Mouse (Mus musculus) heart, embryonic 13.5 days (tissue): ENCODE results near the gene Mmadhc. TPM values are rescaled to one million over a fixed set of nuclear protein-coding genes. Genes with fewer than 3 reads are reported as not detected.
A peak's percentile ranks its signal among the peaks of the same experiment; 100 is the strongest.

Experiments used
- ATAC-seq: fragments of 200-750 bp; cut with Nextera tagmentation; 2 replicates; pipeline ENCODE4 v1.8.0; 2017; ENCODE audit warnings: moderate TSS enrichment; ENCODE audit not compliant: insufficient number of reproducible peaks, low FRiP score, low TSS enrichment; ENCODE audit errors: extremely low read depth
- H3K27ac ChIP-seq: fragments of 300-500 bp; sonication (generic); replicated peaks from 2 replicates; pipeline ENCODE4 v1.5.1; 2015; ENCODE audit warnings: moderate library complexity, mild to moderate bottlenecking, inconsistent platforms
- H3K27me3 ChIP-seq: fragments of 300-500 bp; sonication (generic); replicated peaks from 2 replicates; pipeline ENCODE4 v1.6.1; 2015; ENCODE audit warnings: mild to moderate bottlenecking, inconsistent platforms
- H3K36me3 ChIP-seq: fragments of 300-500 bp; sonication (generic); 2 replicates; pipeline ENCODE4 v1.6.1; 2015; ENCODE audit warnings: mild to moderate bottlenecking, inconsistent platforms
- H3K4me1 ChIP-seq: fragments of 300-500 bp; sonication (generic); 2 replicates; pipeline ENCODE4 v1.6.1; 2015; ENCODE audit warnings: inconsistent platforms
- H3K4me2 ChIP-seq: fragments of 300-500 bp; sonication (generic); 2 replicates; pipeline ENCODE4 v1.6.1; 2015; ENCODE audit warnings: inconsistent platforms, mild to moderate bottlenecking, moderate library complexity
- H3K4me3 ChIP-seq: fragments of 300-500 bp; sonication (generic); 2 replicates; pipeline ENCODE4 v1.5.1; 2015; ENCODE audit warnings: moderate library complexity, mild to moderate bottlenecking, inconsistent platforms
- H3K9ac ChIP-seq: fragments of 300-500 bp; sonication (generic); 2 replicates; pipeline ENCODE4 v1.6.1; 2015; ENCODE audit warnings: inconsistent platforms, mild to moderate bottlenecking, moderate library complexity
- H3K9me3 ChIP-seq: fragments of 300-500 bp; sonication (generic); 2 replicates; pipeline ENCODE4 v1.6.1; 2016; ENCODE audit warnings: inconsistent platforms
- WGBS: fragments of 180-500 bp; shearing (Covaris S2); methylation state at CpG from one replicate; pipeline ENCODE4 v1.1.7; 2015; ENCODE audit warnings: mixed read lengths; 5-methylcytosine and 5-hydroxymethylcytosine counted together
- polyA plus RNA-seq: library from polyadenylated mRNA; unstranded; fragments of >200 nt; fragmentation: Nextera tagmentation; extraction: Ambion mirVana; gene quantifications from 2 replicates; pipeline ENCODE4 v1.2.1, GENCODE M21; 2015

Gene Mmadhc
- polyA plus RNA-seq, 1 experiment from 2014 or later: 125 TPM

- no peak for ATAC-seq
- Histone ChIP-seq H3K27ac (no peak overlapping the region), H3K4me3 (no peak overlapping the region), H3K4me2 (peak overlapping the region; percentile 27), H3K9ac (peak overlapping the region; percentile 40; the same call in 1 of the 2 replicates), H3K4me1 (peaks cover 35% of the 10 kb centered on the region), H3K9me3 (no peaks in the 10 kb centered on the region), H3K36me3 (peaks cover 23% of the 10 kb centered on the region), H3K27me3 (no peaks in the 10 kb centered on the region)
- WGBS: 74% methylated on average over 2 of the region's 2 CpGs
Observed at GRCm38 (mm10) chr2:50294084-50294483, 2.5 kb downstream of the Mmadhc start.

- Histone ChIP-seq H3K36me3 (peaks cover 28% of the 10 kb centered on the region), H3K9ac (no peak overlapping the region), H3K9me3 (no peaks in the 10 kb centered on the region), H3K4me3 (no peak overlapping the region), H3K27ac (no peak overlapping the region), H3K4me2 (no peak overlapping the region), H3K4me1 (peaks cover 35% of the 10 kb centered on the region), H3K27me3 (no peaks in the 10 kb centered on the region)
- ATAC-seq: no peak
- WGBS: 75% methylated on average over 3 of the region's 3 CpGs
Observed at GRCm38 (mm10) chr2:50293572-50293971, 3.0 kb downstream of the Mmadhc start.

- no peak overlapping the region for H3K4me2 ChIP-seq
- no peak overlapping the region for H3K4me3 ChIP-seq
- H3K36me3 ChIP-seq: peaks cover 44% of the 10 kb centered on the region
- peaks cover 30% of the 10 kb centered on the region for H3K4me1 ChIP-seq
- H3K9me3 ChIP-seq: no peaks in the 10 kb centered on the region
- H3K27me3 ChIP-seq: no peaks in the 10 kb centered on the region
- no peak overlapping the region for H3K27ac ChIP-seq
- no peak overlapping the region for H3K9ac ChIP-seq
- ATAC-seq: no peak
- 40% methylated on average over 2 of the region's 2 CpGs for WGBS
Observed at GRCm38 (mm10) chr2:50291901-50292300, 4.7 kb downstream of the Mmadhc start.

- H3K36me3 ChIP-seq: peaks cover 54% of the 10 kb centered on the region
- WGBS: 88% methylated on average over 2 of the region's 2 CpGs
- H3K27ac ChIP-seq: no peak overlapping the region
- no peak overlapping the region for H3K9ac ChIP-seq
- no peak overlapping the region for H3K4me2 ChIP-seq
- no peak for ATAC-seq
- H3K4me3 ChIP-seq: no peak overlapping the region
- H3K4me1 ChIP-seq: peaks cover 30% of the 10 kb centered on the region
- no peaks in the 10 kb centered on the region for H3K27me3 ChIP-seq
- H3K9me3 ChIP-seq: no peaks in the 10 kb centered on the region
Observed at GRCm38 (mm10) chr2:50290754-50291153, 5.8 kb downstream of the Mmadhc start.

DNA sequence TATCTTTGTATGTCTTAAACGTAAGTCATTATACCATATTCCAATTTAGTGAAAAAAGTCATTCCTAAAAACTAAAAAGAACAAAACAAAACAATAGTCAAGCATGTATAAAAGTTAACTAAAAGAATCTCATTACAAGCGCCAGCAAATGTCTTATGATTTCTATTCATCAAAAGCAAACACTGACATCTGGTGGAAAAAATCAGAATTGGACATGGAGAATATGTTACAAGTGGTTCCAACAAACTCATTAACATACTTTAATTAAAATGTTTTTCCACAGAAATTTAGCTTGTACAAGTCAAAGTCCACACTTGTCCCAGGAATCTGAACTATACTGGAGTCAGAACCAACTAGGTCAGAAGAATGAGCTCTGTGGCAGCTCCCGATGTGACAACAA, 11.8 kb downstream of the Mmadhc start:
- H3K9me3 ChIP-seq: no peaks in the 10 kb centered on the region
- no peak overlapping the region for H3K4me2 ChIP-seq
- ATAC-seq: no peak
- 0 out of 2 replicates have a peak, but pooled peaks cover 4% of the 10 kb centered on the region for H3K4me1 ChIP-seq
- no peak overlapping the region for H3K9ac ChIP-seq
- no peak overlapping the region for H3K4me3 ChIP-seq
- peaks cover 80% of the 10 kb centered on the region for H3K36me3 ChIP-seq
- no peak overlapping the region for H3K27ac ChIP-seq
- no peaks in the 10 kb centered on the region for H3K27me3 ChIP-seq
- 83% methylated on average over 3 of the region's 3 CpGs for WGBS

DNA sequence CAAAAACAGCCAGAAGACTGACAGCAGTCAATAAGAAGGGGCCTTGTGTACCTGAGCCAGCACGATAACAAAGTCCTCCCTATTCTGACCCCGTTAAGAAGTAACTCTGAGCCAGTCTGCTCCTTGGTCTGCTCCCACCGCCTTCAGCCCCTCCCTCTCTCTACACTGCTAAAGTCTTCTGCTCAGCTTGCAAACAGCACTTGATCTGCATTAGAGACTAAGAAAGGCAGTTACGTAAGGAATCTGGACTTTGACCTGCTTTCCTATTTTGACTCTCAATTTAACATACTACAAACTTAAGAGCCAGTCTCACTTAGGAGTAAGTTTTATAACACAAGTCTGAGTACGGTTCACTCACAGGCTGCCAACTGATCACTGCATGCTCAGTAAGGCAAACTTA, 12.6 kb downstream of the Mmadhc start:
- Histone ChIP-seq H3K4me3 (no peak overlapping the region), H3K9ac (no peak overlapping the region), H3K27me3 (no peaks in the 10 kb centered on the region), H3K4me1 (0 out of 2 replicates have a peak, but pooled peaks cover 4% of the 10 kb centered on the region), H3K27ac (no peak overlapping the region), H3K4me2 (no peak overlapping the region), H3K36me3 (peaks cover 83% of the 10 kb centered on the region), H3K9me3 (no peaks in the 10 kb centered on the region)
- 82% methylated on average over 5 of the region's 5 CpGs for WGBS
- ATAC-seq: no peak

GRCm38 (mm10) chr2:50276715-50277114, 19.9 kb downstream of the Mmadhc start:
- no peaks in the 10 kb centered on the region for H3K4me1 ChIP-seq
- no peak overlapping the region for H3K27ac ChIP-seq
- ATAC-seq: no peak
- H3K9me3 ChIP-seq: no peaks in the 10 kb centered on the region
- H3K27me3 ChIP-seq: no peaks in the 10 kb centered on the region
- no peak overlapping the region for H3K9ac ChIP-seq
- H3K4me2 ChIP-seq: no peak overlapping the region
- WGBS: 59% methylated on average over 10 of the region's 10 CpGs
- peaks cover 42% of the 10 kb centered on the region for H3K36me3 ChIP-seq
- H3K4me3 ChIP-seq: no peak overlapping the region

DNA sequence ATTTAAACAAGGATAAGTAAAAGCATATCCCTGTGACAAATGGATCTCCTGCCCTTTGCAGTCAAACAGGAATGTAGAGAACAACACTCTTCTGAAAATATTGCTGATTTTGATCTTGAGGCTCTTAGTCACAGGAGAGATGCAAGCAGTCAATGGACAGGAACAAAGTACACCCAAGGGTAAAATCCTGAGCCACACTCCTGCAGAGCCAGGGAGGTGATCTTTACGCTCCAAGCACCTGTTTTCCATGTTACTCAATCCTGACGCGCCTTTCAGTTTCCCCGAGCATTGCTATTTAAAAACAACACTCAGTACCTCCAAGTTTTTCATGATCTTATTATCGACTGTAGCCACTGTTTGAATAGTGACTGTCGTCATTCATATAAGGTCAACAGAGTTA, 23.2 kb downstream of the Mmadhc start:
- no peaks in the 10 kb centered on the region for H3K4me1 ChIP-seq
- H3K27me3 ChIP-seq: no peaks in the 10 kb centered on the region
- H3K4me3 ChIP-seq: no peak overlapping the region
- H3K9ac ChIP-seq: no peak overlapping the region
- ATAC-seq: no peak
- no peak overlapping the region for H3K4me2 ChIP-seq
- H3K27ac ChIP-seq: no peak overlapping the region
- H3K9me3 ChIP-seq: no peaks in the 10 kb centered on the region
- H3K36me3 ChIP-seq: peaks cover 16% of the 10 kb centered on the region
- 68% methylated on average over 6 of the region's 6 CpGs for WGBS

GRCm38 (mm10) chr2:50272165-50272564, 24.4 kb downstream of the Mmadhc start:
- no peak overlapping the region for H3K4me2 ChIP-seq
- no peak overlapping the region for H3K9ac ChIP-seq
- ATAC-seq: no peak
- H3K4me1 ChIP-seq: no peaks in the 10 kb centered on the region
- no peak overlapping the region for H3K4me3 ChIP-seq
- H3K27me3 ChIP-seq: no peaks in the 10 kb centered on the region
- H3K9me3 ChIP-seq: no peaks in the 10 kb centered on the region
- no peak overlapping the region for H3K27ac ChIP-seq
- peaks cover 6% of the 10 kb centered on the region; the same call in 1 of the 2 replicates for H3K36me3 ChIP-seq
- 28% methylated on average over 5 of the region's 5 CpGs for WGBS

GRCm38 (mm10) chr2:50268514-50268913, 28.1 kb downstream of the Mmadhc start:
- H3K27ac ChIP-seq: no peak overlapping the region
- H3K27me3 ChIP-seq: no peaks in the 10 kb centered on the region
- no peaks in the 10 kb centered on the region for H3K36me3 ChIP-seq
- H3K4me1 ChIP-seq: no peaks in the 10 kb centered on the region
- no peak overlapping the region for H3K4me3 ChIP-seq
- no peak overlapping the region for H3K4me2 ChIP-seq
- no peaks in the 10 kb centered on the region for H3K9me3 ChIP-seq
- H3K9ac ChIP-seq: no peak overlapping the region
- no peak for ATAC-seq
- 63% methylated on average over 2 of the region's 2 CpGs for WGBS

- Histone ChIP-seq H3K4me1 (no peaks in the 10 kb centered on the region), H3K9ac (no peak overlapping the region), H3K4me2 (no peak overlapping the region), H3K9me3 (no peaks in the 10 kb centered on the region), H3K36me3 (no peaks in the 10 kb centered on the region), H3K4me3 (no peak overlapping the region), H3K27me3 (no peaks in the 10 kb centered on the region), H3K27ac (no peak overlapping the region)
- ATAC-seq: no peak
Observed at GRCm38 (mm10) chr2:50267046-50267445, 29.6 kb downstream of the Mmadhc start.

DNA sequence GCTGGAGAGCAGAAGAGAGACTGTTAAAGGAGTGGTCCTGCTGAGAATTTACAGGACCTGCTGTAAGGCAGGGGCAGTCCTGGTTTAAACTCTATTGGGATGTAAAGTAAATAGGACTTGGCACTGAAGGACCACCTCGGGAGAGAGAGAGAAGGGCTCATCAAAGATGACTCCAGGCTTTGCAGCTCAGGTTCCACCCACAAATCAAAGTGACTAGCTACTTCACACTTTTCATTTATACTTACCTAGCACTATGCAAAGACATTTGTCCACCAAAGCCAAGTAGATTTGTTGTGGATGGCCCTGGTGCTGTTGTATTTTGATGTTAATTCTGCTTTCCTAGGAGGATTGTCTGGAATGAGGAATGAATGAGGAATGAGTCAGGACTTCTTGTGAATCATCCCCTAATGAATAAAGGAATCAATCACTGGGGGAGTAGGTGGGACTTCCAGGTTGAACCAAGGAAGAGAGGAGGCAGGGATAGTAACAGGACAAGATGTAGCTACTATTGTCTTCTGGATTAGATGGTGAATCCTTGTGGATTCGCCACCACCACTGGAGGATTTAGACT, 31.3 kb downstream of the Mmadhc start:
- H3K27me3 ChIP-seq: no peaks in the 10 kb centered on the region
- H3K4me2 ChIP-seq: no peak overlapping the region
- H3K4me3 ChIP-seq: no peak overlapping the region
- no peak overlapping the region for H3K27ac ChIP-seq
- WGBS: 47% methylated on average over 2 of the region's 2 CpGs
- H3K9ac ChIP-seq: no peak overlapping the region
- no peaks in the 10 kb centered on the region for H3K9me3 ChIP-seq
- H3K4me1 ChIP-seq: no peaks in the 10 kb centered on the region
- ATAC-seq: no peak
- no peaks in the 10 kb centered on the region for H3K36me3 ChIP-seq
